Mouse (Mus musculus): Measurements from ENCODE around the gene Cnnm3. TPM values are rescaled to one million over a fixed set of nuclear protein-coding genes. Genes with fewer than 3 reads are reported as not detected.

Gene Cnnm3
- total RNA-seq (2023): 30.7 and 40.0 TPM in 2 replicates

GRCm38 (mm10) chr1:36511289-36512021 is at the start of gene Cnnm3:
Gene Cnnm3 (plus strand): TSS chr1:36511867.

GRCm38 (mm10) chr1:36471181-36472105 is 40.2 kb upstream of the Cnnm3 start, which contains the start of gene Cnnm4:
Gene Cnnm4 (plus strand): TSS chr1:36471620.

GRCm38 (mm10) chr1:36536783-36537182 is 25.1 kb downstream of the Cnnm3 start, which contains the start of gene Ankrd23:
Gene Ankrd23 (minus strand): TSS chr1:36536883.

GRCm38 (mm10) chr1:36539186-36539585 is 27.5 kb downstream of the Cnnm3 start, which contains the start of gene Gm42417:
Gene Gm42417 (minus strand): TSS chr1:36539429.

DNA sequence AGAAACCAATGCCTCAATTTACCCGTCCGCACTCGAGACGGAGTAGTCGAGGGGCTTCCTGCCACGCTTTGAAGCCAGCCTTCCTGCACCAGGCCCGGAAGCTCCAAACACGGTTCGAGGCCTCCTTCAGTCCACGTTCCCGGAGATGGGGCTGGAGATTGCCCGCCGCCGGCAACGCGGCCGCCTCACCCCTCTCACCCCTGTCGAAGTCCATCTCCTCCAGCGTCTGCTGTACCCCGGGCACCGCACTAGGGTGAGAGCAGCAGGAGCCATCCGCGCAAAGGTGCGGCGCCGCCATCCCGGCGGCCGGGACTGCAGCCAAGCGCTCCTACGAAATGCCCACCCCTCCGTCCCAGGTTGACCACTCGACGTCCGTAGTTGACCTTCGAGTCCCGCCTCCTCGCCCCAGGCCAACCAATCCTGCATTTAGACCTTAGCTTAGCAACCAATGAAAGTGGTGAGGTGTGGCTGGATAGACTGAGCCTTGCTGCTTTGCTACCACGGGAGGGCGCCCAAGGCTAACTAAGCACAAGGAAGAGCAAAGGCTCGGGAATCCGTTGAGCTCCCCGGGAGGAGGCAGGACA is 35.3 kb downstream of the Cnnm3 start, which contains the start of gene Ankrd39:
Gene Ankrd39, minus strand, starts transcription at position 558 of the 584 bp plus-strand sequence.

DNA sequence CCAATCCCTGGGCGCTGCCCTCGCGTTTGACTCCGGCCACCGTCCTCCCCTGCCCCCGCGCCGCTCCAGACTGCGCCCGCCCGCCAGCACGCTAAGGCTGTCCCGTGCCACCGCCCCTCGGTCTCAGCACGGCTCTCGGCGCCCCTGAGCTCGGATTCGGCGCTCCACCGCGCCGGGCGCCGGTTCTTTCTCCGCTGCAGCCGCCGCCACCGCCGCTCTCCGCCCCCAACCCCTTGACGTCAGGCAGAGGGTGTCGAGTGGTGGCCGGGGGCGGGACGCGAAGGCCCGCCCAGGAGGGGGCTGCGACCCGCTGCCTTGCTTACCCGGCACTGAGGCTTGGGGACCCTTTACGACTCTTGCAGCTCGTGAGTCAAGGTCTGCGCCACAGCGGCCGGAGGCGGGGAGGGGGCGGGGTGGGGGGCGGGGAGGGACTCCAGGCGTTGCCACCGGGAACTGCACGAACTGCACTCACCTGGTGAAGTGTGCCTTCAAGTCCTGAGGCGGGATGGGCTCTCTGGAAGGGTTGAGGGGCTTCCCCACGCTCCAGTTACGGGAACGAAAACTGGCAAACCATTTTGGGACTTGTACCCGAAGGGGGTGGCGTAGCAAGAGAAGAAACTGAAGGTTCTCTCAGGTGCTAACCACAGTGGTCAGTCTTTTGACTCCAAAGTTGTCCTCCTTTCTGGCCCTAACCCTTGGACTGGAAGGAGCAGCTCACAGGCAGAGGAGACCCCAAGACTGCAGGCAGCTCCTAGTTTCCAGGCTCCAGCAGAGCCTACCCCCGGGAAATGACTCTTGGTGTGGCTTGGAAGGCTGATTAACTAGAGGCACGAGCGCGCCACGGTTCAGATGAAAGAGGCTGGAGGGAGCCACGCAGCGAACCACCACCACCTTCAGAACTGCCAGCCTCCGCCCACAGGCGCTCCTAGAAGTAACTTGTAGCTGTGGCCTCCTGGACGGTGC is 46.6 kb downstream of the Cnnm3 start, which contains the start of gene Sema4c:
Gene Sema4c, minus strand, starts transcription at position 319 of the 963 bp plus-strand sequence.

Other genes with a start within 250 kb of the Cnnm3 start
- gene Neurl3, start 237.2 kb upstream of the Cnnm3 start, total RNA-seq (2023): 306 and 308 TPM in 2 replicates
- 112 and 142 TPM in 2 replicates for gene Arid5a, start 204.1 kb upstream of the Cnnm3 start, total RNA-seq (2023)
- 46.4 and 58.4 TPM in 2 replicates for gene Kansl3, start 142.7 kb upstream of the Cnnm3 start, total RNA-seq (2023)
- gene Fer1l5, start 139.6 kb upstream of the Cnnm3 start, total RNA-seq (2023): not detected in 2 replicates
- 31.8 and 42.1 TPM in 2 replicates for gene Lman2l, start 66.6 kb upstream of the Cnnm3 start, total RNA-seq (2023)
- gene Cnnm4, start 40.2 kb upstream of the Cnnm3 start, total RNA-seq (2023): 27.9 and 32.5 TPM in 2 replicates
- 1.1 and 2.4 TPM in 2 replicates for gene Ankrd23, start 25.0 kb downstream of the Cnnm3 start, total RNA-seq (2023)
- gene Gm42417, start 27.6 kb downstream of the Cnnm3 start, total RNA-seq (2023): 3.4 TPM in 1 of 2 replicates, not detected in the other
- gene Ankrd39, start 35.6 kb downstream of the Cnnm3 start, total RNA-seq (2023): 6.4 and 6.7 TPM in 2 replicates
- 0.68 and 0.79 TPM in 2 replicates for gene Sema4c, start 46.5 kb downstream of the Cnnm3 start, total RNA-seq (2023)
- 0.44 and 0.93 TPM in 2 replicates for gene Fam178b, start 171.3 kb downstream of the Cnnm3 start, total RNA-seq (2023)
- gene Cox5b, start 179.6 kb downstream of the Cnnm3 start, total RNA-seq (2023): 197 and 210 TPM in 2 replicates
- gene 4933424G06Rik, start 198.3 kb downstream of the Cnnm3 start, total RNA-seq (2023): not detected in 2 replicates
- gene Actr1b, start 202.6 kb downstream of the Cnnm3 start, total RNA-seq (2023): 55.4 and 68.4 TPM in 2 replicates
- not detected in 2 replicates for gene Zap70, start 249.9 kb downstream of the Cnnm3 start, total RNA-seq (2023)

Measured in neutrophil, adult 65 days (primary cell).